Mouse (Mus musculus) spleen, adult 18-20 months (tissue): Measurements from ENCODE around the gene Bag6.

ENCODE experiments used
- DNase-seq, 2 experiments: peaks; one replicate each; pipeline ENCODE4 v3.0.0; 2022; ENCODE audit warnings: mixed read lengths in 2 of 2

Gene Bag6

GRCm38 (mm10) chr17:35196321-35196641, 61.3 kb downstream of the Bag6 start:
- DNase-seq, result no peak
